Mouse (Mus musculus) sigmoid colon, adult 10 weeks (tissue): ENCODE measurements around the gene Vps16. TPM values are rescaled to one million over a fixed set of nuclear protein-coding genes. Genes with fewer than 3 reads are reported as not detected.

Experiments used
- polyA plus RNA-seq: library from polyadenylated mRNA; stranded (reverse); fragments of 350-450 nt; fragmentation: Illumina TruSeq; extraction: RNeasy Lipid Tissue Mini Kit (QIAGEN cat#74804); gene quantifications from one replicate; pipeline ENCODE4 v1.2.3, GENCODE M21; 2014; ENCODE audit warnings: low read depth, low replicate concordance

Gene Vps16
- polyA plus RNA-seq, result 19.0 TPM

GRCm38 (mm10) chr2:130424126-130424853 lies at the start of gene Vps16, which contains the start of gene Pced1a:
TSS of gene Vps16 (plus strand) at chr2:130424339.
TSS of gene Pced1a (minus strand) at chr2:130424701.

GRCm38 (mm10) chr2:130397186-130397985 lies 26.8 kb upstream of the Vps16 start, which contains the start of gene Cpxm1:
TSS of gene Cpxm1 (minus strand) at chr2:130397574.

DNA sequence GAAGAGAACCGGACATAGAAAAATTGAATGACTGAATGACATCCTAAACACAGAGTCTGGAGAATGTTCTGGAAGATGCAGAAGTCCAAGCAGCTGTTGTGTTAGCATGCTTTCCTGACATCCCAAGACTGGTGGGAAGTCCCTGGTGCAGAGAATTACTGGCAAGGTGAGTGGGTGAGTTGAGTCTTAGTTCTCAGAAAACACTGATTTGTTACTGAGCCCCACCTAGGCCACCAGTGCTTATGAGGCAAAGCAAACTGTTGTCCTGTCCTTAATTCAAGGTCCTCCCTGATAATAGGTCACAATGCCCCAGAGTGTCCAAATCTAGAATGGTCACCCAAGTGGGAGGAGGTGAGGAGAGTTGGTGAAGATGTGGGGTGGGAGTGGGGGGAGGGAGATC lies 19.2 kb upstream of the Vps16 start, which contains the start of the genes Gm28372 and 1700020A23Rik:
Gm28372 (plus strand) TSS at position 301 of the 400 bp plus-strand sequence.
1700020A23Rik (plus strand) TSS at position 321 of the 400 bp plus-strand sequence.

DNA sequence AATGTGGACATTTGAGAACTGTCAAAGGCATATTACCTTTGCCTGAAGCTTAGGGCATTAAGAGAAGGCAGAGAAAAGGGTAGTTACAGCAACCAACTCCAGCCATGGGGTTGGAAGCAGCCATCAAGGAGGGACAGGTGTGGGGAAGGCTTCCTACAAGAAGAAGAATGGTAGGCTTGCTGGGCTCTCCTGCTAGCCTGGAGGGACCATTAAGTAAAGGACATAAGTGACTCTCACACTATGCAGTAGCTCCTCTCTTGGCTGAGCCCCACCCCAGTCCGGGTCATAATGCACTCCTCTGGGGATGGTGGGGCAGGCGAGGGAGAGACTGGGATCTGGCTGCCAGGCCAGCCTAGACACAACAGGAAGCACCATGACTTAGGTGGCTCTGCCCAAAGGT lies 18.0 kb upstream of the Vps16 start, which contains the start of gene Tmem239:
Tmem239 (plus strand) TSS at position 301 of the 400 bp plus-strand sequence.

DNA sequence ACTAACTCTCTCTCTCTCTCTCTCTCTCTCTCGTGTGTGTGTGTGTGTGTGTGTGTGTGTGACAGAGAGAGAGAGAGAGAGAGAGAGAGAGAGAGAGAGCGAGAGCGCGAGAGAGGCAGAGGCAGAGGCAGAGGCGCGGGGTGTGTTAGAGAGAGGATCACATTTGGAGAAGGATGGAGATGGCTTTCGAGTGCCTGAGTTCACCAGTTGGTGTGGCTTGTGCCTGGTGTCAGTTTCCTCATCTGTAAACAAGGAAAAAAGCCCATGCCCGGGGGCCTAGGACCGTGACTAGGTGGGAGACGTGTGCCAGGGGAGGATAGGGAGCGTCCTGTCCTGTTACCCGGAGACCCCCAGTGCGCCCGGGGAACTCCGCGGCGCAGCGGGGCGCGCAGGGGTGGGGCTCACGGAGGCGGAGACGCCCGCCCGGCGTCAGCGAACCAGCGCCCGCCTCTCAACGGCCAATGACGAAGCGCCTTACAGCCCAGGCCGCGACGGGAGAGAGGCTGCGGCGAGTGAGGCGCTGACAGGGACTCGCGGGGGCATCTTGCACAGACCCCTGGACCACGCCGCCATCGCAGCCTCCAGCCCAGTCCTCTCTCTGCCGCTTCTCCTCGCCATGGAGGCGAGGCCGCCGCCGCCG lies 25.8 kb downstream of the Vps16 start, which contains the start of gene Ptpra:
Ptpra (plus strand) TSS at position 485 of the 640 bp plus-strand sequence.

Other genes with a start within 250 kb of the Vps16 start
- 10.7 TPM for gene Snrpb, start 244.9 kb upstream of the Vps16 start, polyA plus RNA-seq
- gene Tmc2, start 229.1 kb upstream of the Vps16 start, polyA plus RNA-seq, result not detected
- gene Nop56, start 149.9 kb upstream of the Vps16 start, polyA plus RNA-seq, result 64.5 TPM
- gene Idh3b, start 139.8 kb upstream of the Vps16 start, polyA plus RNA-seq, result 122 TPM
- gene Ebf4, start 129.2 kb upstream of the Vps16 start, polyA plus RNA-seq, result not detected
- 0.28 TPM for gene Cpxm1, start 26.8 kb upstream of the Vps16 start, polyA plus RNA-seq
- gene Gm28372, start 19.1 kb upstream of the Vps16 start, polyA plus RNA-seq, result not detected
- not detected for gene 1700020A23Rik, start 19.1 kb upstream of the Vps16 start, polyA plus RNA-seq
- gene Tmem239, start 17.9 kb upstream of the Vps16 start, polyA plus RNA-seq, result not detected
- 6.6 TPM for gene Pced1a, start 362 bp downstream of the Vps16 start, polyA plus RNA-seq
- 98.7 TPM for gene Ptpra, start 25.9 kb downstream of the Vps16 start, polyA plus RNA-seq
- gene Mrps26, start 139.4 kb downstream of the Vps16 start, polyA plus RNA-seq, result 0.60 TPM
- not detected for gene Oxt, start 151.8 kb downstream of the Vps16 start, polyA plus RNA-seq
- not detected for gene Avp, start 158.2 kb downstream of the Vps16 start, polyA plus RNA-seq
- gene Fastkd5, start 205.7 kb downstream of the Vps16 start, polyA plus RNA-seq, result 15.0 TPM
- 7.4 TPM for gene Ubox5, start 205.7 kb downstream of the Vps16 start, polyA plus RNA-seq
- gene Lzts3, start 218.5 kb downstream of the Vps16 start, polyA plus RNA-seq, result 9.0 TPM
- 9.3 TPM for gene Ddrgk1, start 240.3 kb downstream of the Vps16 start, polyA plus RNA-seq
- gene Itpa, start 243.3 kb downstream of the Vps16 start, polyA plus RNA-seq, result 38.8 TPM